Mouse (Mus musculus): ENCODE data around the gene Ftl1. TPM values are rescaled to one million over a fixed set of nuclear protein-coding genes. Genes with fewer than 3 reads are reported as not detected.

Ftl1 gene
- total and polyA plus RNA-seq, 3 experiments: 1,416 to 2,290 TPM; not detected in 1

DNA sequence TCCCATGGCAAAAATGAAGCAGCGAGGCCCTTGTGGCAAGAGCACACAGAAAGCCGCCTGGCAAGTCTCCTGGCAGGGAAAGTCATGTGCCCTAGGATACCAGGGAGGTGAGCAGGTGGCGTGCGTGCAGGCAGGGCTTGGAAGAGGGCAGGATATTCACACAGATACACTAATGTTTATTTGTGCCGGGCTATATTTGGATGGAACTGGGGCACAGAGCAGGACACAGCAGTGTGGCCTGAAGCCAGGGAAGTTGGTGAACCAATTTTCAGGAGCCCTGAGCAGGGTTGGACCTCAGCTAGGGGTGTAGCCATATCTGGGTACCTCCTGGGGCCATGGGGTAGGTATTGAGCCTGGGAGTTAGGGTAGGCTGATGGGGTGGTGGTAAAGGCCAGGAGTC lies 33.3 kb upstream of the Ftl1 start:
- DNase-seq (ENCODE audit: low read depth, low spot score): no peak
- Histone ChIP-seq H3K4me1 (ENCODE audit: control insufficient read depth in 1 of 2, insufficient read depth in 2 of 2, low read length in 2 of 2) (peaks cover 8 to 20% of the 10 kb centered on the region in 2 experiments), H3K9me3 (replicated peaks; ENCODE audit: insufficient read depth, low read length) (no peaks in the 10 kb centered on the region), H3K79me2 (ENCODE audit: control insufficient read depth, insufficient read depth, low read length, poor library complexity) (no peaks in the 10 kb centered on the region), H3K27me3 (ENCODE audit: control insufficient read depth in 1 of 2, insufficient read depth in 2 of 2, low read length in 2 of 2) (no peaks in the 10 kb centered on the region), H3K4me3 (ENCODE audit: control insufficient read depth in 1 of 2, insufficient read depth in 1 of 2, low read depth in 2 of 2, low read length in 2 of 2) (no peak overlapping the region), H3K36me3 (ENCODE audit: control insufficient read depth in 1 of 2, insufficient read depth in 2 of 2, low read length in 2 of 2) (peaks cover 0 to 18% of the 10 kb centered on the region in 2 experiments; a peak in 3 of 4 replicates), H3K9ac (ENCODE audit: control insufficient read depth, low read depth, low read length, poor library complexity, severe bottlenecking) (no peak overlapping the region), H3K27ac (ENCODE audit: control insufficient read depth, low read depth, low read length) (no peak overlapping the region)
- no peak for TF ChIP-seq MAFK (IDR thresholded peaks at IDR 0.05; ENCODE audit: borderline replicate concordance, low read depth, low read length)
- TF ChIP-seq RAD21 (IDR thresholded peaks at IDR 0.05; ENCODE audit: low read depth, low read length): no peak
- no peak for TF ChIP-seq BHLHE40 (IDR thresholded peaks at IDR 0.05; ENCODE audit: borderline replicate concordance, low read depth, low read length)
- TF ChIP-seq ETS1 (IDR thresholded peaks at IDR 0.05; ENCODE audit: low read depth, low read length): no peak
- TF ChIP-seq ZC3H11A (IDR thresholded peaks at IDR 0.05; ENCODE audit: low read depth, low read length): no peak
- TF ChIP-seq TCF12 (IDR thresholded peaks at IDR 0.05; ENCODE audit: low read depth, low read length): no peak
- no peak for TF ChIP-seq MYC (IDR thresholded peaks at IDR 0.05; ENCODE audit: low read depth, low read length)
- no peak for TF ChIP-seq ZNF384 (IDR thresholded peaks at IDR 0.05; ENCODE audit: low read depth, low read length)
- TF ChIP-seq MAZ (IDR thresholded peaks at IDR 0.05; ENCODE audit: low read depth, low read length): no peak
- TF ChIP-seq ZKSCAN1 (IDR thresholded peaks at IDR 0.05; ENCODE audit: low read depth, low read length): no peak
- no peak for TF ChIP-seq CHD2 (IDR thresholded peaks at IDR 0.05; ENCODE audit: low read length)
- no peak for TF ChIP-seq NRF1 (IDR thresholded peaks at IDR 0.05; ENCODE audit: insufficient read depth, low read depth, low read length, poor library complexity, severe bottlenecking)
- TF ChIP-seq MXI1 (IDR thresholded peaks at IDR 0.05; ENCODE audit: low read depth, low read length): no peak
- no peak for TF ChIP-seq MAX (IDR thresholded peaks at IDR 0.05; ENCODE audit: low read length)
- no peak for TF ChIP-seq RCOR1 (IDR thresholded peaks at IDR 0.05; ENCODE audit: low read depth, low read length)
- no peak for TF ChIP-seq NELFE (IDR thresholded peaks at IDR 0.05; ENCODE audit: low read depth, low read length)
- TF ChIP-seq GATA1 (IDR thresholded peaks at IDR 0.05; ENCODE audit: low read depth, low read length): no peak
- no peak for TF ChIP-seq CHD1 (IDR thresholded peaks at IDR 0.05; ENCODE audit: low read depth, low read length)
- TF ChIP-seq POLR2AphosphoS2 (IDR thresholded peaks at IDR 0.05; ENCODE audit: low read length): no peak
- no peak for TF ChIP-seq SMC3 (IDR thresholded peaks at IDR 0.05; ENCODE audit: low read depth, low read length)

DNA sequence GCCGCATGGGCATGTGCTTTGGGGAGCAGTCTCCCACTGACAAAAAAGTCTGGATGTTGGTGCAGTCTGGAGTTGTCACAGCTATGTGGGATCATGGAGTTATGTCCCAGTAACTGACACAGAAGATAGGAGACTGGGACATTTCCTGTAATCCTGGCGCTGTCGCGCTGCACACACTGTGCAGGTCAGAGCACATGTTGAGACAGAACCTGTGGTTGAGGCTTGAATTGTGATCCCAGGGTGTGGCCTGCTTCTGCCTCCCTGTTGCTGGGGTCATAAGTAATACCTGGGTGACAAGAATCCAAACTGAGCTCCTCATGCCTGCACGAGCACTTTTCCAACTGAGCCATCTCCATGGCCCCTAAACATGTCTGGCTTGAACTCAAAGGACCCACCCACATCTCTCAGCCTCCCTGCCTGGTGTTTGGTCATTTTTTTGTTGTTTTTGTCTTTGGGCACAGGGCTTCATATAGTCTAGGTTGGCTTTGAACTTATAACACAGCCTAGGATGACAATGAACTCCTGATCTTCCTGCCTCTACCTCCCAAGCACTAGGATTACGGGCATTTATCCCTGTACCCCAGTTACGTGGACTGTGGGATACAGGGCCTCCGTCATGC lies 32.7 kb upstream of the Ftl1 start:
- no peak overlapping the region for H3K27ac ChIP-seq (ENCODE audit: control insufficient read depth, low read depth, low read length)
- peaks cover 0 to 18% of the 10 kb centered on the region in 2 experiments; a peak in 3 of 4 replicates for H3K36me3 ChIP-seq (ENCODE audit: control insufficient read depth in 1 of 2, insufficient read depth in 2 of 2, low read length in 2 of 2)
- H3K9ac ChIP-seq (ENCODE audit: control insufficient read depth, low read depth, low read length, poor library complexity, severe bottlenecking): no peak overlapping the region
- no peak for DNase-seq (ENCODE audit: low read depth, low spot score)
- H3K4me1 ChIP-seq (ENCODE audit: control insufficient read depth in 1 of 2, insufficient read depth in 2 of 2, low read length in 2 of 2): peaks cover 8 to 20% of the 10 kb centered on the region in 2 experiments
- H3K27me3 ChIP-seq (ENCODE audit: control insufficient read depth in 1 of 2, insufficient read depth in 2 of 2, low read length in 2 of 2): no peaks in the 10 kb centered on the region
- H3K79me2 ChIP-seq (ENCODE audit: control insufficient read depth, insufficient read depth, low read length, poor library complexity): no peaks in the 10 kb centered on the region
- no peak overlapping the region for H3K4me3 ChIP-seq (ENCODE audit: control insufficient read depth in 1 of 2, insufficient read depth in 1 of 2, low read depth in 2 of 2, low read length in 2 of 2)
- no peaks in the 10 kb centered on the region for H3K9me3 ChIP-seq (replicated peaks; ENCODE audit: insufficient read depth, low read length)
- no peak for TF ChIP-seq KAT2A (conservative IDR thresholded peaks at IDR 0.05; ENCODE audit: low read depth, low read length)
- no peak for TF ChIP-seq JUND (IDR thresholded peaks at IDR 0.05; ENCODE audit: low read depth, low read length)
- TF ChIP-seq POLR2A (IDR thresholded peaks at IDR 0.05; ENCODE audit: control insufficient read depth in 1 of 2, insufficient read depth in 1 of 2, low read depth in 1 of 2, low read length in 2 of 2, poor library complexity in 1 of 2): 0 out of 4 replicates have a peak, but pooled peaks of 1 of the 2 experiments have one; percentile 32
- no peak for TF ChIP-seq NRF1 (IDR thresholded peaks at IDR 0.05; ENCODE audit: insufficient read depth, low read depth, low read length, poor library complexity, severe bottlenecking)
